Mouse (Mus musculus) neural tube, embryonic 12.5 days (tissue): ENCODE results near the gene Ass1. TPM values are rescaled to one million over a fixed set of nuclear protein-coding genes. Genes with fewer than 3 reads are reported as not detected.

Experiments used
- ATAC-seq: fragments of 200-750 bp; cut with Nextera tagmentation; 2 replicates; pipeline ENCODE4 v1.8.0; 2017; ENCODE audit warnings: low read depth, mild to moderate bottlenecking, moderate TSS enrichment, moderate library complexity; ENCODE audit not compliant: low FRiP score
- H3K27ac ChIP-seq: fragments of 300-500 bp; sonication (generic); 2 replicates; pipeline ENCODE4 v1.5.1; 2016
- H3K27me3 ChIP-seq: fragments of 300-500 bp; sonication (generic); replicated peaks from 2 replicates; pipeline ENCODE4 v1.6.1; 2016; ENCODE audit warnings: mild to moderate bottlenecking
- H3K36me3 ChIP-seq: fragments of 300-500 bp; sonication (generic); 2 replicates; pipeline ENCODE4 v1.6.1; 2016; ENCODE audit warnings: mild to moderate bottlenecking
- H3K4me1 ChIP-seq: fragments of 300-500 bp; sonication (generic); 2 replicates; pipeline ENCODE4 v1.6.1; 2016
- H3K4me2 ChIP-seq: fragments of 300-500 bp; sonication (generic); replicated peaks from 2 replicates; pipeline ENCODE4 v1.6.1; 2016; ENCODE audit warnings: mild to moderate bottlenecking
- H3K4me3 ChIP-seq: fragments of 300-500 bp; sonication (generic); 2 replicates; pipeline ENCODE4 v1.5.1; 2016
- H3K9ac ChIP-seq: fragments of 300-500 bp; sonication (generic); 2 replicates; pipeline ENCODE4 v1.6.1; 2016; ENCODE audit warnings: mild to moderate bottlenecking
- H3K9me3 ChIP-seq: fragments of 300-500 bp; sonication (generic); 2 replicates; pipeline ENCODE4 v1.6.1; 2016; ENCODE audit warnings: mild to moderate bottlenecking
- WGBS: fragments of 180-500 bp; shearing (Covaris S2); methylation state at CpG from one replicate; pipeline ENCODE4 v1.1.7; 2016; 5-methylcytosine and 5-hydroxymethylcytosine counted together
- polyA plus RNA-seq: library from polyadenylated mRNA; unstranded; fragments of >200 nt; fragmentation: Nextera tagmentation; extraction: Ambion mirVana; gene quantifications from 2 replicates; pipeline ENCODE4 v1.2.1, GENCODE M21; 2016

Gene Ass1
- polyA plus RNA-seq, 1 experiment from 2014 or later, result 33.0 TPM

- Histone ChIP-seq H3K27me3 (peaks cover 67% of the 10 kb centered on the region), H3K27ac (no peak overlapping the region), H3K9ac (no peak overlapping the region), H3K4me2 (no peak overlapping the region), H3K4me3 (no peak overlapping the region), H3K4me1 (peaks cover 10% of the 10 kb centered on the region), H3K36me3 (no peaks in the 10 kb centered on the region), H3K9me3 (no peaks in the 10 kb centered on the region)
- ATAC-seq, result no peak
- 81% methylated on average over 7 of the region's 7 CpGs for WGBS
Observed at GRCm38 (mm10) chr2:31460920-31461319, 9.1 kb upstream of the Ass1 start.

DNA sequence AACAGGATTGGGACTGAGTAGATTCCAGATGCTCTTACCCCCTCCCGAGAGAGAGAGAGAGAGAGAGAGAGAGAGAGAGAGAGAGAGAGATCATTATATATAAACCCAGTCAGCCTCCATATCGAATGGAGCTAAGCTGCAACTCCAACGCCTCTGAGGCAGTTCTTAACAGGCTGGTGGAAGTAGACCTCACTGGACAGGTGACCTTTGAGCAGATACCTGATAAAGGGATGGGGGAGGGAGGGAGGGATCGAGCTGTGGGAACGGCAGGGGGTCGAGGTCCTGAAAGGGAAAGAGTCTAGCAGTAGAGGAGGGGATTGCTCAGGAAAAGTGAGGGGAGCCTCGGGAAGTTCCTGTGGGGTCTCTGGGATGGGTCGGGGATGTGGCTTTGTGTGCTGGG is 8.0 kb upstream of the Ass1 start:
- peaks cover 65% of the 10 kb centered on the region for H3K27me3 ChIP-seq
- H3K36me3 ChIP-seq, result no peaks in the 10 kb centered on the region
- no peak overlapping the region for H3K4me3 ChIP-seq
- no peak overlapping the region for H3K27ac ChIP-seq
- H3K4me1 ChIP-seq, result peaks cover 10% of the 10 kb centered on the region
- 53% methylated on average over 8 of the region's 8 CpGs for WGBS
- H3K9me3 ChIP-seq, result no peaks in the 10 kb centered on the region
- no peak for ATAC-seq
- H3K9ac ChIP-seq, result no peak overlapping the region
- no peak overlapping the region for H3K4me2 ChIP-seq

GRCm38 (mm10) chr2:31463253-31463652 is 6.8 kb upstream of the Ass1 start:
- Histone ChIP-seq H3K4me3 (no peak overlapping the region), H3K4me1 (peaks cover 10% of the 10 kb centered on the region), H3K9me3 (no peaks in the 10 kb centered on the region), H3K9ac (no peak overlapping the region), H3K36me3 (no peaks in the 10 kb centered on the region), H3K27me3 (peaks cover 58% of the 10 kb centered on the region), H3K27ac (no peak overlapping the region), H3K4me2 (no peak overlapping the region)
- 90% methylated on average over 7 of the region's 7 CpGs for WGBS
- ATAC-seq, result no peak

- WGBS, result 34% methylated on average over 8 of the region's 8 CpGs
- Histone ChIP-seq H3K27ac (no peak overlapping the region), H3K27me3 (peaks cover 58% of the 10 kb centered on the region), H3K4me2 (no peak overlapping the region), H3K4me3 (no peak overlapping the region), H3K9me3 (no peaks in the 10 kb centered on the region), H3K36me3 (no peaks in the 10 kb centered on the region), H3K4me1 (peaks cover 10% of the 10 kb centered on the region), H3K9ac (no peak overlapping the region)
- ATAC-seq, result no peak
Observed at GRCm38 (mm10) chr2:31463696-31464528, 6.1 kb upstream of the Ass1 start.

- no peak for ATAC-seq
- H3K9me3 ChIP-seq, result no peaks in the 10 kb centered on the region
- H3K27me3 ChIP-seq, result peaks cover 58% of the 10 kb centered on the region
- no peak overlapping the region for H3K4me2 ChIP-seq
- H3K36me3 ChIP-seq, result no peaks in the 10 kb centered on the region
- H3K4me1 ChIP-seq, result peaks cover 13% of the 10 kb centered on the region
- no peak overlapping the region for H3K9ac ChIP-seq
- whole genome bisulfite sequencing, result 69% methylated on average over 6 of the region's 6 CpGs
- H3K4me3 ChIP-seq, result no peak overlapping the region
- no peak overlapping the region for H3K27ac ChIP-seq
Observed at GRCm38 (mm10) chr2:31464529-31464910, 5.5 kb upstream of the Ass1 start.

- ATAC-seq, result no peak
- WGBS, result 74% methylated on average over 1 of the region's 1 CpGs
- no peak overlapping the region for H3K27ac ChIP-seq
- peaks cover 18% of the 10 kb centered on the region for H3K4me1 ChIP-seq
- H3K27me3 ChIP-seq, result peaks cover 59% of the 10 kb centered on the region
- H3K36me3 ChIP-seq, result no peaks in the 10 kb centered on the region
- H3K4me3 ChIP-seq, result no peak overlapping the region
- H3K4me2 ChIP-seq, result no peak overlapping the region
- H3K9me3 ChIP-seq, result no peaks in the 10 kb centered on the region
- H3K9ac ChIP-seq, result no peak overlapping the region
Observed at GRCm38 (mm10) chr2:31467457-31467856, 2.5 kb upstream of the Ass1 start.

- 73% methylated on average over 7 of the region's 7 CpGs for WGBS
- H3K4me2 ChIP-seq, result no peak overlapping the region
- no peaks in the 10 kb centered on the region for H3K9me3 ChIP-seq
- no peak overlapping the region for H3K9ac ChIP-seq
- no peak for ATAC-seq
- no peak overlapping the region for H3K27ac ChIP-seq
- no peak overlapping the region for H3K4me3 ChIP-seq
- no peaks in the 10 kb centered on the region for H3K36me3 ChIP-seq
- H3K27me3 ChIP-seq, result peaks cover 63% of the 10 kb centered on the region
- H3K4me1 ChIP-seq, result peaks cover 18% of the 10 kb centered on the region
Observed at GRCm38 (mm10) chr2:31468857-31469256, 1.1 kb upstream of the Ass1 start.

DNA sequence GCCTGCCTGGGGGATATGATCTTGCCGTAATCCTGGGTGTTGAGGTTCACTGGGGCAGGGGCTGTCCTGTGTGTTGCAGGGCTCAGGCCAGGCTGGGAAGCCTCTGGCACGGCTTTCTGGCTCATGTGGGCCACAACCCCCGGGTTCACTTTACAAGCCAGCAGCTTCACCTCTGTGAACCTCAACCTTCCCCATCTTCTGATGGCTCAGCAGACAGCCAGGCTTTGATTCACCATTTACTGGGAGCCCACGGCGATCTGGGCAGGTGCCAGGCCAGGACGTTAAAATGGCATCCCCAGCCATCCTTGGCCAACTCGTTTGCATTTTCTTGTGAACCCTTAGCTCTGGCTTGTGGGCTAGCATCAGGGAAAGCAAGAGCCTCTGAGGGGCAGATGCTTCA is 527 bp upstream of the Ass1 start:
- no peak for ATAC-seq
- H3K4me1 ChIP-seq, result peaks cover 18% of the 10 kb centered on the region
- 25% methylated on average over 7 of the region's 7 CpGs for WGBS
- H3K9me3 ChIP-seq, result no peaks in the 10 kb centered on the region
- peaks cover 58% of the 10 kb centered on the region for H3K27me3 ChIP-seq
- peak overlapping the region; percentile 38; the same call in 1 of the 2 replicates for H3K4me3 ChIP-seq
- peak overlapping the region; percentile 87 for H3K4me2 ChIP-seq
- no peak overlapping the region for H3K9ac ChIP-seq
- H3K36me3 ChIP-seq, result no peaks in the 10 kb centered on the region
- H3K27ac ChIP-seq, result no peak overlapping the region

DNA sequence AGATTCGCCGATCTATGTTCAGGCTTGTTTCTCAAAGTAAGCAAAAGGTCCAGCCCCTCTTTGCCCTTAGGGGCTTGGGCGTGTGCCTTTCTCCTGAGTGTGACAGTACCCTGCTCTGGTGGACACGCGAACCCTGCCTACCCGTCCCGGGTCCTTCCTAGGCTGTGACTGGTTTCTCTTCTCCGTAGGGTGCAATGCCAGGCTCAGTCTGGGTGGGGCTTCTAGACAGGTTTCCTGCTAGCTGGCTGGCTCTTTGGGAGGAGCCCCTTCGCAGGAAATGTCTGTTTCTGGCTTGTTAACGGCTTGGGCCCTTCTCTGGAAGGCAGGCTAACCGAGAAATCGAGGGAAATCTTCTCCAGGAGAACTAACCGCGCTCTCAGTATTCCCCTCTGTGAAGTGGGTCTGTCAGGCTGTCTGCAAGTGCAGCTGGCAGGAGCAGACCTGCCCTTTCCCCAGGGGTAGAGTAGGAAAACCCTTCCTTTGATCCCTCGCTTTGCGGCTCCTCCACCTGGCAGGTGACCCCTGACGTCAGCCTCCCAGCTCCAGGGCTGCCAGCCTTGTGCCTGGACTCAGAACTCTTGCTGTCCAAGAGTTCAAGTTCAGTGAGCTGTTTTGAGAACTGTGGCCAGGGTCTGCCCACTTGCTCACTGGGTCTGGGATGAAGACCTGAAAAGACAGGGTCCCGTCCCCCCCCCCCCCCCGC is 827 bp downstream of the Ass1 start:
- WGBS, result 8% methylated on average over 19 of the region's 19 CpGs
- Histone ChIP-seq H3K36me3 (no peaks in the 10 kb centered on the region), H3K9me3 (no peaks in the 10 kb centered on the region), H3K27me3 (peaks cover 56% of the 10 kb centered on the region), H3K4me3 (peak overlapping the region; percentile 38; the same call in 1 of the 2 replicates), H3K9ac (no peak overlapping the region), H3K27ac (no peak overlapping the region), H3K4me2 (peak overlapping the region; percentile 87), H3K4me1 (peaks cover 24% of the 10 kb centered on the region)
- no peak for ATAC-seq

GRCm38 (mm10) chr2:31471611-31472010 is 1.6 kb downstream of the Ass1 start:
- peaks cover 60% of the 10 kb centered on the region for H3K27me3 ChIP-seq
- H3K9ac ChIP-seq, result no peak overlapping the region
- H3K9me3 ChIP-seq, result no peaks in the 10 kb centered on the region
- peaks cover 24% of the 10 kb centered on the region for H3K4me1 ChIP-seq
- no peak overlapping the region for H3K4me3 ChIP-seq
- H3K36me3 ChIP-seq, result no peaks in the 10 kb centered on the region
- ATAC-seq, result no peak
- WGBS, result 48% methylated on average over 6 of the region's 6 CpGs
- no peak overlapping the region for H3K27ac ChIP-seq
- no peak overlapping the region for H3K4me2 ChIP-seq

GRCm38 (mm10) chr2:31472406-31473065 is 2.5 kb downstream of the Ass1 start:
- peaks cover 62% of the 10 kb centered on the region for H3K27me3 ChIP-seq
- WGBS, result 52% methylated on average over 10 of the region's 10 CpGs

DNA sequence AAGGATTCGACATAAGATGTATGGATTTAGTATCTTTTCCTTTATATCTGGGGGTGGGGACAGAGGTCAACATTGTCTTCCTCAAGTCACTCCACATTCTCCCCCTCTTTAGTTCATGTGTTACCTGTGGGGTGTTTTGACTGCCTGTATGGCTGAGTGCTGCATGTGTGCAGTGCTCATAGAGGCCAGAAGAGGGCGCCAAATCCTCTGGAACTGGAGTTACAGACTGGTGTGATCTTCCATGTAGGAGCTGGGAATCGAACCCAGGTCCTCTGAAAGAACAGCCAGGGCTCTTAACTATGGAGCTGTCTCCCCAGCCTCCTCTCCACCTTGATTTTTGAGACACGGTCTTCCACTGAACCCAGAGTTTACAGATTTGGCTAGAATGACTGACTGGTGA is 3.9 kb downstream of the Ass1 start:
- no peak for ATAC-seq
- Histone ChIP-seq H3K4me2 (no peak overlapping the region), H3K27me3 (peaks cover 55% of the 10 kb centered on the region)

More at GRCm38 (mm10) chr2:31472406-31473065, 2.5 kb downstream of the Ass1 start:
- Histone ChIP-seq H3K36me3 (no peaks in the 10 kb centered on the region), H3K9me3 (no peaks in the 10 kb centered on the region), H3K4me3 (no peak overlapping the region), H3K4me2 (no peak overlapping the region), H3K9ac (no peak overlapping the region), H3K4me1 (peaks cover 24% of the 10 kb centered on the region), H3K27ac (no peak overlapping the region)
- ATAC-seq, result no peak

More for the DNA sequence above, 3.9 kb downstream of the Ass1 start:
- Histone ChIP-seq H3K4me3 (no peak overlapping the region), H3K36me3 (no peaks in the 10 kb centered on the region), H3K9ac (no peak overlapping the region), H3K4me1 (peaks cover 24% of the 10 kb centered on the region), H3K9me3 (no peaks in the 10 kb centered on the region), H3K27ac (no peak overlapping the region)
- WGBS, result 68% methylated on average over 4 of the region's 4 CpGs
